Mouse (Mus musculus): Measurements from ENCODE around the gene Hspa12a.

DNA sequence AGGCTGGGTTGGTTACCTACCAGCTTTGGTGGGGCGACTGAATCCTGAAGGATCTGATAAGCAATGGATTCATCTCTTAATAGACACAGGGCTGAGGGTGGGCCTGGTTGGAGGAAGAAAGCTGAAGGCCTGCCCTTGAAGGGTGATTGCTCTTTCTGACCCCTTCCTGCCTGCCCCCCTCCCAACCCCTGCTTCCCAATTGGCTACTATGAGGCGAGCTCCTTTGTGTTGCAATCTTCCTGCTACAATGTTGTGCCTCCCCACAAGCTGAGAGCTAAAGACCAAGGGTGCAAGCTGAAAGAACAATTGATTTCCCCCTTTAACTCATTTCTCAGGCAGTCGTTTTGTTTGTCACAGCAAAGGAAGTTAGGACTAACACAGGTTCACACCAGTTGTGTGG lies 88.6 kb downstream of the Hspa12a start:
- TF ChIP-seq HCFC1 (IDR thresholded peaks at IDR 0.05; ENCODE audit: borderline replicate concordance, insufficient read depth, low read length) (no peak), MAFK (IDR thresholded peaks at IDR 0.05; ENCODE audit: insufficient read depth, low read depth, low read length) (no peak)
